Mouse (Mus musculus): Measurements from ENCODE around the gene Esp23. TPM values are rescaled to one million over a fixed set of nuclear protein-coding genes. Genes with fewer than 3 reads are reported as not detected.

Esp23 gene
- not detected for polyA plus RNA-seq (2014; fragmentation: Illumina TruSeq; extraction: RNeasy Lipid Tissue Mini Kit (QIAGEN cat#74804); ENCODE audit: low read depth, low replicate concordance)

DNA sequence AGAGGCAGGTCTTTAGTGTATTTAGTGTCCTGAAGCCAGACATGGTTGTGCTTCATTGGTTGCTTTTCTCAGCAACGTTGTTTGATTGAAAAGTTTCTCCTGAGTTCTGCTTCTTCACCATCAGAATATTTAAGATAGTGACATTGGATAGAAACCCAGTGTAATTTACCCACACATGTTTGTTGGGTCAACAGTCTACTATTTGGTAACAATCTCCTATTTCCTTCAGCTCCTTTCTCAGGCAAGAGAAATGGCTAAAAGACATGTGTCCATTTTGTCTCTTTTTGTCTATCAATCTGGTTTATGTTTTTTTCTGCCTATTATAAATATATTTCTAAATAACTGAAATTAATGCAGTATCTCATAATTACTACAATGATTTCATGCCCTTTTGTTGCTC lies at the start of gene Esp23:
TSS of gene Esp23 (minus strand) at position 101 of the 400 bp plus-strand sequence.

DNA sequence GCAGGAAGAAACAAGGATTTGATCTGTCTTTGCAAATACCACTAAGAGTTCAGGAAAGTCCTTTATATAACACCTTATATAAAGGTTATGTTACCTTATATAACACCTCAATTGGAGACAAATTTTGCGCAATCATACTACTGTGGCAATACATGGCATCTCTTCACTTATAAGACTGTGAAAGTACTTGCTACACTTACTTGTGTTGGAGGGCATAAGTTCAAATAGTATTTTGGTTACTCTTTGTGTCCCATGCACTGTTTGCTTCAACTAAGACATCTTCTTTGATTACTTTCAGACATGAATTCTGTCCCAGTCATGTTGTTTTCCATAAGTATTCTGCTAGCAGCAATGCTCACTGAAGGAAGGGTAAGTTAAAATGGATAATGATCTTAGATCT lies 18.2 kb upstream of the Esp23 start, which contains the start of gene Esp22:
TSS of gene Esp22 (plus strand) at position 301 of the 400 bp plus-strand sequence.

DNA sequence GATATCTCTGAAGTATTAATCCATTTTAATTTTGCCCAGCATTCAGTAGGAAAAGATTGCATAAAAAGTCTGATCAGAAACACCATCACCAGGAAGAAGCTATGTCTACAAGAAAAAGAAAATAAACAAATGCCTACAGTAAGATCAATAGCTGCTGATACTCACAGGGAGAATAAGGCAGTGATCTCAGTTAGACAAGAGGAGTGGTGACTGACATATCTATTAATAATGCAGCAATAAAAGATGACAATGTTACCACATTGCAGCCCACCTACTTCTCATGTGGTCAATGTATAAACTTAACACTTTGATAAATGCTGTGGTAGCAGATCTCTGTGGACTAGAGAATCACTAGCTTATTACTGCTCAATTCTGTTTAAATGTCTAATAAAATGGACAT lies 33.6 kb downstream of the Esp23 start, which contains the start of gene Gm21903:
TSS of gene Gm21903 (minus strand) at position 101 of the 400 bp plus-strand sequence.

DNA sequence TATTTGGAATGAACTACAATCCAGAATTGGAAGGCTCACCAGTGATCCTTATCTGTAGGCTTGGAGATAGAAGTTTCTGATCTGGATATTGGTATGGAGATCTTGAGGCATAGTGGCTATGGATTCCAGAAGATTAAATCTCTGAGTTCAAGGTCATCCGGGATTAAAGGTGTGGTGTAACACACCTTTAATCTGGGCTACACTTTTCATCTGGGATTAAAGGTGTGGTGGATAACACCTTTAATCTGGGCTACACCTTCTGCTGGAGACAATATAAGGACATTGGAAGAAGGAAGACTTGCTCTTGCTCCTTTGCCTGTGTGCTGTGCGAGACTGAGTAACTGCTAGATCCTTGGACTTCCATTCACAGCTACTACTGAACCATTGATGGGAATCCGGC lies 40.4 kb downstream of the Esp23 start, which contains the start of gene Esp24:
TSS of gene Esp24 (plus strand) at position 301 of the 400 bp plus-strand sequence.

Other genes with a start within 250 kb of the Esp23 start
- not detected for gene Esp24, start 40.3 kb downstream of the Esp23 start, polyA plus RNA-seq (2014; fragmentation: Illumina TruSeq; extraction: RNeasy Lipid Tissue Mini Kit (QIAGEN cat#74804); ENCODE audit: low read depth, low replicate concordance)
- not detected for gene Gm21903, start 33.7 kb downstream of the Esp23 start, polyA plus RNA-seq (2014; fragmentation: Illumina TruSeq; extraction: RNeasy Lipid Tissue Mini Kit (QIAGEN cat#74804); ENCODE audit: low read depth, low replicate concordance)
- gene Esp22, start 18.3 kb upstream of the Esp23 start, polyA plus RNA-seq (2014; fragmentation: Illumina TruSeq; extraction: RNeasy Lipid Tissue Mini Kit (QIAGEN cat#74804); ENCODE audit: low read depth, low replicate concordance): not detected

Measured in sigmoid colon, adult 10 weeks (tissue).